Mouse (Mus musculus) cortical plate, adult 2 months (tissue): Measurements from ENCODE around the gene Mpl. TPM values are rescaled to one million over a fixed set of nuclear protein-coding genes. Genes with fewer than 3 reads are reported as not detected.
A peak's percentile ranks its signal among the peaks of the same experiment; 100 is the strongest.

Source experiments
- H3K27ac ChIP-seq: fragments of 200-500 bp; 2 replicates; pipeline ENCODE4 v1.5.1; 2012; ENCODE audit warnings: low read length, control low read depth, inconsistent platforms; ENCODE audit not compliant: insufficient read depth
- H3K4me1 ChIP-seq: fragments of 200-500 bp; 2 replicates; pipeline ENCODE4 v1.6.1; 2011; ENCODE audit warnings: low read length; ENCODE audit not compliant: control insufficient read depth, insufficient read depth
- H3K4me3 ChIP-seq: fragments of 200-500 bp; 2 replicates; pipeline ENCODE4 v1.5.1; 2011; ENCODE audit warnings: mild to moderate bottlenecking, low read length, control low read depth; ENCODE audit not compliant: insufficient read depth
- CTCF ChIP-seq: fragments of 200-500 bp; IDR thresholded peaks from 2 replicates; pipeline ENCODE4 v1.5.1; 2011; ENCODE audit warnings: mild to moderate bottlenecking, control low read depth, low read length; ENCODE audit not compliant: insufficient read depth; ENCODE audit errors: extremely low read depth
- POLR2A ChIP-seq: fragments of 200-500 bp; IDR thresholded peaks from 2 replicates; pipeline ENCODE4 v1.6.1; 2011; ENCODE audit warnings: mild to moderate bottlenecking, low read length, control low read depth; ENCODE audit not compliant: insufficient read depth; ENCODE audit errors: extremely low read depth
- polyA plus RNA-seq: library from polyadenylated mRNA; depleted of rRNA; stranded (reverse); fragments of >200 nt; gene quantifications from 2 replicates; pipeline ENCODE4 v1.2.3, GENCODE M21; 2012; rRNA removed

The Mpl gene
- polyA plus RNA-seq, result 1.4 and 1.5 TPM in 2 replicates

DNA sequence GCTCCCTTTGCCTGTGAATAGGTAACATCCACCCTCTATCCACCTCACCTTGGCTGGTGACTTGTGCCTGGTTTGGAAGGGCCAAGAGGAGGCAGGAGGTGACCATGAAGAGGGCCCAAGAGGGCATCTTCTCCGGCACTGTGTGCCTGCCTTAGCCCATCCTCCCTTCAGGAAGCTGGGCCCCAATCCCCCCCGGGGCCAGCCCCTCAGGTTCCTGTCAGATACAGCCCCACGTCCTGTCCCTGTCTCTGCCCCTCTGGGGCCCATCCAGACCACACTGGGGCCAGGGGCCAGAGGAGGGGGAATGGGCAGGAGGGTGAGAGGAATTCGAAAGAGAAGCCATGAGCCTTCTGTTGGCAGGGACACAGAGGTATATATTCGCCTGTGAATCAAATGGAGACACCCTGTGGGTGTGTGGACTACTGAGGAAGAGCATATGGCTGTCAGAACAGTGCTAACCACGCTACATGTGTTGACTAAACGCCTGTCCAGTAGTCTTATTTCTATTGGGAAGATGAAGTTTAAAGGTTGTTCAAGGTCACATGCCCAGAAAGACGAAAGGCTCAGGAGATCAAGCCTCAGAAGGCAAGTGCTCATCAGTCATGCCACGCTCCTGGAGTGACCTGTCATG, at the start of gene Mpl:
TSS of gene Mpl (minus strand) at position 169 of the 631 bp plus-strand sequence.
- no peak within 1 kb of the TSS for H3K27ac ChIP-seq
- no peak for TF ChIP-seq POLR2A
- no peak for TF ChIP-seq CTCF
- H3K4me3 ChIP-seq, result no peak within 1 kb of the TSS
- no peaks in the 10 kb centered on the region for H3K4me1 ChIP-seq

DNA sequence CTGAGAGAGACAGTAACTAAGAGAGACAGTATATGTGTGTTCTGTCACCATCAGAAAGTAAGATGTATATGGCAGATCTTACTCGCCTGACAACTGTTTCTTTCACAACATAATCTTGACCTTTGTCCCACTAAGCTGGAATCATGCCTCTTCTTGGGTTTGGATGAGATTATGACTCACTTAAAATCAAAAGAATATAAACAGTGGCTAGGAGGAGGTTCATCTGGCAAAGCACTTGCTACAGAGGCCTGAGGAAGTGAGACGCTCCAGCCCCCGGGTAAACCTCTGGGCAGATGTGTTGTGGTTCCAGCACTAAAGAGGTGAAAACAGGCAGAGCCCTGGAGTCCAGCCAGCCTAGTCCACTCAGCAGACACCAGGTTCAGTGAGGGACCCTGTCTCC, 48.2 kb upstream of the Mpl start:
- H3K27ac ChIP-seq, result no peak overlapping the region
- H3K4me1 ChIP-seq, result 0 out of 2 replicates have a peak, but pooled peaks cover 1% of the 10 kb centered on the region
- TF ChIP-seq POLR2A, result no peak
- TF ChIP-seq CTCF, result no peak
- no peak overlapping the region for H3K4me3 ChIP-seq

DNA sequence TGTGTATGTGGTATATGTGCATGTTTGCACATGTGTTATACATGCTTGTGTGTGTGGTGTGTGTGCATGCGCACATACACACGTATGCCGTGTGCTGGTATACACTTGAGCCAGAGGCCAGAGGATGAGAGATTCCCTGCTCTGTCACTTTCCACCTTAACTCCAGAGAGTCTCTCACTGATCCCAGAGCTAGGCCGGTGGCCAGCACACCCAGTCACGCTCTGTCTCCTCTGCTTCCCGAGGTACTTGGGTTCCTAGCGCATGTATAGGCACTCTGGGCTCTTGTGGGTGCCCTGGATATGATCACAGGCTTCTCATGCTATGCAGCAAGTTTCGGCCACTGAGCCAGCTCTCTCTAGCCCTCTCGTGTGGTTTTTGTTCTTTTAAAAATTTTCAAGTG, 43.5 kb upstream of the Mpl start:
- TF ChIP-seq POLR2A (no peak), CTCF (no peak)
- no peak overlapping the region for H3K27ac ChIP-seq
- H3K4me1 ChIP-seq, result peaks cover 2% of the 10 kb centered on the region
- no peak overlapping the region for H3K4me3 ChIP-seq

DNA sequence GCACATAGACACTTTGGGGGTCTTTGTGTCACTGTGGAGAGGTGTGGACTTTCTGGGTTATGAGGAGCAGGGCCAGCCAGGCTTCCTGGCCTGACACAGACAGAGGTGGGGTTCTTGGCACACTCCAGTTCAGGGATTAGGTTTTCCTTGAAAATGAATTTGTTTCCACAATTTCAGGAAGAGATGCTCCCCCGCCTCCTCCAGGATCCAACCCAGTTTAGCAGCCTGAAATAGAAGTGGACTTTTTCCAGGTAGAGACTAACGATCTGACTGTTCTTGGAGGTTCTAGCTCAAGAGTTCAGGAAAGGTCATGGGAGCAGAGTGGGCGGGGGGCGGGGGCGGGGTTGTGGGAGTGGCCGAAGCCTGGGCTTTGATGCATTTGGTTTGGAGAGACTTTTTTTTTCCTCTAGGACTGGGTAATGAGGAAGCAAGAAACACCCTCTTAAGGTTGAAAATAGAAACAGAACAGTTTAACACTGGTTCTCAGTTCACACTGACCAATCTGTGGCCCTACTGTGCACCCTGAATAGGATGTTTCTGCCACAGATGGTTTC, 42.9 kb upstream of the Mpl start:
- TF ChIP-seq POLR2A (no peak), CTCF (no peak)
- Histone ChIP-seq H3K4me1 (peaks cover 2% of the 10 kb centered on the region), H3K4me3 (no peak overlapping the region), H3K27ac (peak overlapping the region; percentile 19; the same call in 1 of the 2 replicates)

DNA sequence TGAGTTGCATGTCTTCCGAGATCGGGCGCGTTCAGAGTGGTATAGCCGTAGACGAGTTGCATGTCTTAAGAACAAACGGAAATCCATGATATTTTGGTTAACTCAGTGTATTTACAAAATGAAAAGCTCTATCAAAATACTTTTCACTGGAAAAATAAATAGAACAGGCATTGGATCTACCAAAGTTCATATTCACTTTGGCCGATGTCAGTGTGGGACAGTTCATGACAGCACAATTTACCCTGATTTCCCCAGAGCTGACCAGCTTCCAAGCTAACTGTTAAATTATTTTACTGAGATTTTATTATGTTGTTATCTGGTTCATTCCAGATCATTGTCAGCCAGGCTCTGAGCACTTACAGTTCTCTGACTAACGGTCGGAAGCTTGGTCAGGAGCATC, 33.1 kb upstream of the Mpl start:
- Histone ChIP-seq H3K27ac (no peak overlapping the region), H3K4me3 (no peak overlapping the region), H3K4me1 (no peaks in the 10 kb centered on the region)
- no peak for TF ChIP-seq POLR2A

DNA sequence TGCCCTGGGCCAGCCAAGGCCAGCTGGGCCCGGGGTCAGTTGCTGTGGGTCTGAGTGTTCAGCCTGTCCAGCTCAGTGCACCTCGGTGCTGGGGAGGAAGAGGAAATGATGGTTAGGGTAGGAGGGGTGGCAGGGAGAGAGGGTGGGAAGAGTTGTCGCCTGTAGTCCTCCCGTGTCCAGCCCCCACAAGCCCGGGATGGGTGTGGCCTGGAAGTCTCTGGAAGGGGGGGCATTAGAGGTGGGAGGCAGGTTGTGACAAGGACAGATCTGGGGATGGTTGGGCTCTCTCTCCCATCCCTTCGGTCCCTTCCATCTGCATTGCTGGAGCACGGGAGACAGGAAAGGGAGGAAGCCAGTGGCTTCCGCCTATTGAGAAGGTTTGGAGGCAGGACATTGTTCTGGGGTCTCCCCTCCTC, 32.4 kb upstream of the Mpl start, which contains the start of gene Tie1:
TSS of gene Tie1 (minus strand) at position 345 of the 416 bp plus-strand sequence.
- H3K4me3 ChIP-seq, result no peak within 1 kb of the TSS
- H3K27ac ChIP-seq, result no peak within 1 kb of the TSS
- H3K4me1 ChIP-seq, result no peaks in the 10 kb centered on the region
- TF ChIP-seq POLR2A, result no peak
- no peak for TF ChIP-seq CTCF

DNA sequence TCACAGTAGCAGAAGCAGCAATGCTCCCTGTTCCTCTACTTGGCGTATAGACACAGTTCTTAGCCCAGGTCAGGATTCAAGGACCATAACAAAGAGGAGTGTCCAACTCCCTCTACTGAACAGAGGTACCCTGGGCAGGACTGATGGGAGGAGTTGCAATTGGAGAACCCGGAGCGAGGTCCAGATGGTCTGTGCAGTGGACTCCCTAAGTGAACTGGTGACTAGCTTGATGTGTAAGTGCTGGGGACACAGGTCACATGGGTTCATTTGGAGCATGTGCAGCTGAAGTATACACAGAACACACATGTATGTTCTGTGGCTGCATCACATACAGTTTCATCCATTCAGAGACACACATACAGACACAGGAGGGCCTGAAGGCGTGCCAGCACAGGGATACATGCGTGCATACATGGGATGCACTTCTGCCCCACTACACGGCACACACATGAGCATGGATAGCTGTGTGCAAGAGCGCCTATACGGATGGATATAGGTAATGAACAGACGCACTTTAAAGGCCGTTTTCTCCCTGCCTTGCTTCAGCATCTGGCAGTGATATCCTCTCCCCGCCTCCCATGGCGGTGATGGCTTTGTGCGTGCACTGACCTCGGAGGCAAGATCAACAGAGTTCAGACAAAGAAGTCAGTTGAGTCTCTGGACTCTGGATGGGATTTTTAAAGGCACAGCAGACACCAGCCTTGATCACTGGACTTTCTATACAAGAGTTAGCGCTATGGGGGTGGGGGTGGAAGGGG, 19.6 kb upstream of the Mpl start:
- H3K4me1 ChIP-seq, result no peaks in the 10 kb centered on the region
- no peak for TF ChIP-seq POLR2A
- no peak for TF ChIP-seq CTCF
- H3K27ac ChIP-seq, result no peak overlapping the region
- H3K4me3 ChIP-seq, result no peak overlapping the region

DNA sequence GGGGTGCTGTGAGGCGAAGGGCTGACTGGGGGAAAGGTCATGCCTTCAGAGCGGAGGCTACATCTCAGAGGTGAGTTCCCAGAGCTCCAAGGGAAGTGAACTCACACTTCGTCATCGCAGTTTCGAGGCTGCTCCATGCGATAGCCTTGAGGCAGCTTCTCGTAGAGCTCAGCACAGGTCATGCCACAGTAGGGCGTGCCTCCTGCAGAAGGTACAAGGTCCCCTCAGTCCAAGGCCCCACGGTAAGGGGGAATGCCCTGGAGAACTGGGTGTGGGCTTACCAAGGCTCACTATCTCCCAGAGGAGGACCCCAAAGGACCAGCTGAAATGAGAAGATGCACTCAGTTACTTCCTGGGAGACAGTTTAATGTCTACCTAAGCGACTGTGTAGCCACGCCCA, 15.4 kb upstream of the Mpl start:
- no peak for TF ChIP-seq POLR2A
- TF ChIP-seq CTCF, result no peak
- Histone ChIP-seq H3K4me1 (no peaks in the 10 kb centered on the region), H3K27ac (no peak overlapping the region), H3K4me3 (no peak overlapping the region)

DNA sequence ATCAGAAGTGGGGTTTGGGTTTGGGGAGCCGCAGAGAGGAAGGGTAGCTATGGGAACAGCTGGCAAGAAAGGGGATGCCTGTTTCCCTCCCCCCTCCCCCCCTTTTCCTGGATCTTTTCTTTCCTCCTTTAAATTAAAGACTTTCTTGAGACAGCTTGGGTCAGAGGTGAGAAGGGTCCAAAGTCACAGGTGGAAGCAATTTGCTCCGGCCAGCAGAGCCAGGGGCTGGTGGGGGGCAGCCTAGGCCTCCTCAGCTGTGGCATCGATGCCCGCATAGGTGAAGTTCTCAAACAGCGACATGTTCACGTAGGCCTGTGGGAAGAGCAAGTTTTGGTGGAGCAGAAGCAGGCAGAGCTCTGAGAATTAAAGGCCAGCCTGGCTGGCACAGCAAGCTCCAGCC, 14.0 kb upstream of the Mpl start:
- Histone ChIP-seq H3K4me3 (no peak overlapping the region), H3K27ac (no peak overlapping the region), H3K4me1 (no peaks in the 10 kb centered on the region)
- no peak for TF ChIP-seq POLR2A
- TF ChIP-seq CTCF, result no peak
